9 mouse cellular contexts compared by ENCODE assay signal in the genomic region with DNA sequence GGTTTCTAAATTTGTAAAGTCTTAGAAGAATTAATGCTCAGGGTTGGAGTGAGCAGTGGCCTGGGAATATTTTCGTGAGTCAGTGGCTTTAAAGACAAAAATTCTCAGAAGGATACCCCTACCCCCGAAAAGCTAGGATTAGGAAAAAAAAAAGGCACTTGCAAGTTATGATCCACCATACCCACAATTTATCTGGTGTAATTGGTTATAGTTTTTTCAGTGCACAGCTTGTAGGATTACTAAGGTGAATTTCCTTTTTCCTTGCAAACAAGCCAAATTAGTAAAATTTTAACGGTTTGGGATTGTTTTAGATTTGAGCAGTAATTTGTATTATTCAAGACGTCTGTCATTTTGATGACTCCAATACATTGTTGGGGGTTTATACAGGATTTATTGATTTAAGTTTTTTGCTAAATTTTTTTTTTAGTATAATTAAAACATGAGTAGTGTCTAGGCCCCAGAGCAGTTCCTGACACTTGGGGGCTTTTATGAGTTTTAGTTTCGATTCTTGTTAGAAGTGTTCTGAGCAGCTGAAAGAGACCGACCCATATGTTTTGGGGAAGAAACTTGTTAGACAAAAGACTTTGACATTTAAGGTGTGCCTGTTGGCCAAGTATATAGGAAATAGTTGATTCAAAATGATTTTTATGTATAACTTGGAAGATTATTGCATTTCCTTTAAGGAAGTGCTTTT. TPM values are rescaled to one million over a fixed set of nuclear protein-coding genes. Genes with fewer than 3 reads are reported as not detected.
DNase-seq lines count a peak whose midpoint lies in the region; ATAC-seq and TF ChIP-seq lines count a peak whose summit lies in the region.
"Had no signal": no experiment of that assay in that cellular context is flagged by ENCODE, and none has a peak within 500 bp of the region (broad histone marks: within the 10 kb centered on the region; RNA-seq: fewer than 3 reads in every experiment).

No protein-coding gene starts in this region.

- H3K4me2 ChIP-seq in kidney, embryonic 16.5 days (replicated peaks; ENCODE audit: low read depth, low read length): peak overlapping the region; percentile 84
- H3K4me2 ChIP-seq in hindbrain, postnatal 0 days (ENCODE audit: low read depth, low read length): peak overlapping the region; percentile 81
- peak overlapping the region; percentile 94 for H3K4me2 ChIP-seq in myocyte (ENCODE audit: low read depth)

- no peak for TF ChIP-seq POLR2A in myocyte (IDR thresholded peaks at IDR 0.05; ENCODE audit: insufficient read length, low read depth)

- H3K79me2 ChIP-seq in myocyte (ENCODE audit: control insufficient read depth, insufficient read depth): peaks cover 45% of the 10 kb centered on the region

- H3K4me3 ChIP-seq in kidney, embryonic 16.5 days (ENCODE audit: low read length): peak overlapping the region; percentile 91
- H3K4me3 ChIP-seq in brown adipose tissue, adult 24 weeks (ENCODE audit: insufficient read depth, low read depth, low read length): peak overlapping the region; percentile 86
- H3K4me3 ChIP-seq in hindbrain, postnatal 0 days (ENCODE audit: low read length): peak overlapping the region; percentile 85
- H3K4me3 ChIP-seq in myocyte: peak overlapping the region; percentile 52

- no peak for TF ChIP-seq CTCF in hindbrain, postnatal 0 days (IDR thresholded peaks at IDR 0.05; ENCODE audit: low read depth)

- peak overlapping the region; percentile 96 for H3K9ac ChIP-seq in kidney, embryonic 16.5 days (replicated peaks; ENCODE audit: low read length)
- H3K9ac ChIP-seq in hindbrain, postnatal 0 days (replicated peaks; ENCODE audit: low read length): peak overlapping the region; percentile 82

- peak overlapping the region; percentile 88 for H3ac ChIP-seq in myocyte (ENCODE audit: control insufficient read depth, insufficient read length)

- 24% methylated on average over 6 of the region's 6 CpGs for WGBS in kidney, embryonic 16.5 days
- WGBS in hindbrain, postnatal 0 days: 22% methylated on average over 6 of the region's 6 CpGs

- no peaks in the 10 kb centered on the region for H3K27me3 ChIP-seq in kidney, embryonic 16.5 days (ENCODE audit: insufficient read depth, low read length)
- H3K27me3 ChIP-seq in hindbrain, postnatal 0 days (ENCODE audit: insufficient read depth, low read length): no peaks in the 10 kb centered on the region
- H3K27me3 ChIP-seq in myocyte (ENCODE audit: control insufficient read depth, insufficient read depth, insufficient read length): no peaks in the 10 kb centered on the region

- ATAC-seq in kidney, embryonic 16.5 days (ENCODE audit: low FRiP score, low TSS enrichment): no peak
- ATAC-seq in hindbrain, postnatal 0 days: no peak
- ATAC-seq: activated CD4-positive, CD25-positive, alpha-beta regulatory T cell, adult 4 months had no signal

- intact Hi-C loops in gastrocnemius, postnatal 36 days (cut with DNase I): loop anchor here (2.0 kb wide), 1 partner anchor 67 kb away; the partner anchor contains the start of gene C2cd5

- peaks cover 5% of the 10 kb centered on the region for H3K36me3 ChIP-seq in kidney, embryonic 16.5 days (ENCODE audit: insufficient read depth, low read length)
- no peaks in the 10 kb centered on the region for H3K36me3 ChIP-seq in hindbrain, postnatal 0 days (ENCODE audit: insufficient read depth, low read length)
- peaks cover 7% of the 10 kb centered on the region for H3K36me3 ChIP-seq in myocyte (ENCODE audit: control insufficient read depth, insufficient read depth)

- no peaks in the 10 kb centered on the region for H3K9me3 ChIP-seq in kidney, embryonic 16.5 days (ENCODE audit: low read length)
- H3K9me3 ChIP-seq in hindbrain, postnatal 0 days (ENCODE audit: low read length): no peaks in the 10 kb centered on the region

- DNase-seq in kidney, adult 11 months: no peak
- no peak for DNase-seq in hindbrain, postnatal 0 days (ENCODE audit: low spot score)
- DNase-seq in cerebellum, adult 9-10 months: no peak
- DNase-seq in gastrocnemius, postnatal 36 days: no peak
- DNase-seq in frontal cortex, postnatal 10 days (ENCODE audit: low spot score in 2 of 2): no peak

- peaks cover 34% of the 10 kb centered on the region for H3K4me1 ChIP-seq in kidney, embryonic 16.5 days (ENCODE audit: insufficient read depth, low read length)
- H3K4me1 ChIP-seq in brown adipose tissue, adult 24 weeks (ENCODE audit: control insufficient read depth, insufficient read depth, insufficient read length, low read length): peaks cover 21% of the 10 kb centered on the region; the same call in 1 of the 2 replicates
- H3K4me1 ChIP-seq in hindbrain, postnatal 0 days (ENCODE audit: insufficient read depth, low read length): no peaks in the 10 kb centered on the region

- peak overlapping the region; percentile 94 for H3K27ac ChIP-seq in kidney, embryonic 16.5 days (ENCODE audit: low read length)
- H3K27ac ChIP-seq in brown adipose tissue, adult 24 weeks (replicated peaks; ENCODE audit: low read depth, low read length): peak overlapping the region; percentile 71; the same call in 1 of the 2 replicates
- H3K27ac ChIP-seq in hindbrain, postnatal 0 days: peak overlapping the region; percentile 92

TF ChIP-seq in myocyte, 11 proteins besides CTCF, POLR2A, EP300 and RAD21:
- no peak for TF ChIP-seq USF1 (IDR thresholded peaks at IDR 0.05; ENCODE audit: low read depth)
- TF ChIP-seq MYOD1 (IDR thresholded peaks at IDR 0.05; ENCODE audit: control insufficient read depth in 1 of 3, insufficient read length in 2 of 3, low read depth in 2 of 3): no peak
- no peak for TF ChIP-seq TCF3 (IDR thresholded peaks at IDR 0.05; ENCODE audit: insufficient read length, low read depth)
- no peak for TF ChIP-seq E2F4 (IDR thresholded peaks at IDR 0.05; ENCODE audit: insufficient read depth)
- TF ChIP-seq MYOG (IDR thresholded peaks at IDR 0.05; ENCODE audit: control insufficient read depth in 1 of 3, insufficient read depth in 1 of 3, insufficient read length in 2 of 3, low read depth in 2 of 3): no peak
- no peak for TF ChIP-seq POLR2AphosphoS2 (IDR thresholded peaks at IDR 0.05; ENCODE audit: insufficient read length, low read depth)
- TF ChIP-seq REST (IDR thresholded peaks at IDR 0.05; ENCODE audit: insufficient read depth, insufficient read length): no peak
- TF ChIP-seq SRF (IDR thresholded peaks at IDR 0.05; ENCODE audit: control insufficient read depth, insufficient read length, low read depth): no peak
- no peak for TF ChIP-seq MAX (IDR thresholded peaks at IDR 0.05; ENCODE audit: low read depth)
- no peak for TF ChIP-seq CEBPB (IDR thresholded peaks at IDR 0.05; ENCODE audit: insufficient read depth, poor library complexity, severe bottlenecking)
- no peak for TF ChIP-seq TCF12 (IDR thresholded peaks at IDR 0.05; ENCODE audit: insufficient read depth, poor library complexity, severe bottlenecking)

RNA-seq across cellular contexts. Expression of gene Etnk1, which starts 1.1 kb away (rescaled TPM):
- 32.2 and 34.0 TPM in 2 replicates for polyA plus RNA-seq in kidney, embryonic 16.5 days (2015; fragmentation: Nextera tagmentation; extraction: Ambion mirVana)
- polyA plus RNA-seq in brown adipose tissue, adult 24 weeks (2012; ENCODE audit: insufficient read depth, insufficient read length, missing spikeins): 23.8 and 23.9 TPM in 2 replicates
- total RNA-seq in hindbrain, postnatal 0 days (2014; rRNA removed): 100 and 111 TPM in 2 replicates
- polyA plus RNA-seq in hindbrain, postnatal 0 days (2015; fragmentation: Nextera tagmentation; extraction: Ambion mirVana): 31.8 and 33.2 TPM in 2 replicates
- 6.6 TPM for polyA plus RNA-seq in myocyte (2012; fragmentation: generic; extraction: Trizol)
- total RNA-seq in gastrocnemius, postnatal 36 days (2021): 10 to 100 TPM; 13.7 to 15.2 TPM
